8 mouse cellular contexts compared by ENCODE assay signal in the genomic region with DNA sequence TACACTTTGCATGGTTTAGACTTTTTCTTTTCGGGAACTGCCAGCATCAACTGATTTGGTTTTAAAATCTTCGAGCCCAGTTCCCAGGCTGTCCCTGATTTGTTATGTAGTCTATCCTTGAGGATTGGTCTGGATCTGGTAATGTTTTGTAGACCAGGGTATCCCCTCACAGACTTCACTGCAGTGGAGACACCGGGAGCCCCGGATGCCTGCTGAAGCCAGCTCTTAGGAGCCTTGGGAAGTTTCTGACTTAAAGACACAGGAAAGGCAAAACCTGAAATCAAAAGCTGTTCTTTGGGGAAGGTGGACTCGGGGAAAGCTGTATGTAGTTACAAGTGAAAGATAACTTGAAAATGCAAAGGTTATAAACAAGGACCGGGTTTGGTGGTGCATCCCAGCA.
A peak's percentile ranks its signal among the peaks of the same experiment; 100 is the strongest.
DNase-seq lines count a peak whose midpoint lies in the region; ATAC-seq and TF ChIP-seq lines count a peak whose summit lies in the region.

No protein-coding gene starts in this region.

- ATAC-seq in liver, postnatal 0 days, result no peak
- no peak for ATAC-seq in CD4-positive, CD25-positive, alpha-beta regulatory T cell, adult 4 months

- H3K36me3 ChIP-seq in embryonic facial prominence, embryonic 10.5 days (replicated peaks), result no peaks in the 10 kb centered on the region
- H3K36me3 ChIP-seq in liver, postnatal 0 days (replicated peaks; ENCODE audit: insufficient read depth, low read length), result no peaks in the 10 kb centered on the region
- H3K36me3 ChIP-seq in thymus, adult 2 months (ENCODE audit: control insufficient read depth, insufficient read depth, low read length), result no peaks in the 10 kb centered on the region

- H3K9ac ChIP-seq in liver, postnatal 0 days (replicated peaks), result no peak overlapping the region

- DNase-seq in gastrocnemius, adult 2 months, result peak; percentile 24
- DNase-seq in gastrocnemius, adult 18-20 months (ENCODE audit: low spot score), result no peak
- DNase-seq in embryonic facial prominence, embryonic 10.5 days (ENCODE audit: low spot score), result no peak
- peak; percentile 7 for DNase-seq in heart, postnatal 4 days
- no peak for DNase-seq in liver, postnatal 0 days
- DNase-seq in thymus, adult 2 months, result no peak
- no peak for DNase-seq in adipocyte (ENCODE audit: low spot score)

- 39% methylated on average over 6 of the region's 6 CpGs for WGBS in embryonic facial prominence, embryonic 10.5 days
- WGBS in liver, postnatal 0 days (ENCODE audit: insufficient replicate concordance), result 23% methylated on average over 6 of the region's 6 CpGs
- WGBS in thymus, adult 2 months, result 11% methylated on average over 6 of the region's 6 CpGs

- peak overlapping the region; percentile 80 for H3K4me3 ChIP-seq in gastrocnemius, adult 2 months
- peak overlapping the region; percentile 54; the same call in 1 of the 2 replicates for H3K4me3 ChIP-seq in embryonic facial prominence, embryonic 10.5 days
- H3K4me3 ChIP-seq in liver, postnatal 0 days (ENCODE audit: low read depth, low read length), result peak overlapping the region; percentile 60
- no peak overlapping the region for H3K4me3 ChIP-seq in thymus, adult 2 months (ENCODE audit: control insufficient read depth, insufficient read depth, low read length)

- H3K9me3 ChIP-seq in embryonic facial prominence, embryonic 10.5 days, result no peaks in the 10 kb centered on the region
- H3K9me3 ChIP-seq in liver, postnatal 0 days (ENCODE audit: low read length), result no peaks in the 10 kb centered on the region

- H3K27me3 ChIP-seq in embryonic facial prominence, embryonic 10.5 days (replicated peaks; ENCODE audit: low read depth, poor library complexity, severe bottlenecking), result peaks cover 20% of the 10 kb centered on the region
- no peaks in the 10 kb centered on the region for H3K27me3 ChIP-seq in liver, postnatal 0 days (ENCODE audit: insufficient read depth, low read length)
- no peaks in the 10 kb centered on the region; the same call in 1 of the 2 replicates for H3K27me3 ChIP-seq in thymus, adult 2 months (ENCODE audit: control insufficient read depth, insufficient read depth, low read length)

- H3K27ac ChIP-seq in gastrocnemius, adult 2 months, result peak overlapping the region; percentile 83
- H3K27ac ChIP-seq in embryonic facial prominence, embryonic 10.5 days (replicated peaks), result no peak overlapping the region
- no peak overlapping the region for H3K27ac ChIP-seq in liver, postnatal 0 days (ENCODE audit: low read depth)
- H3K27ac ChIP-seq in thymus, adult 2 months (ENCODE audit: control insufficient read depth, insufficient read depth, low read length), result no peak overlapping the region

- TF ChIP-seq POLR2A in thymus, adult 2 months (IDR thresholded peaks at IDR 0.05; ENCODE audit: control insufficient read depth, extremely low read depth, insufficient read depth, low read length, poor library complexity), result no peak

- no peak for TF ChIP-seq CTCF in gastrocnemius, adult 2 months (IDR thresholded peaks at IDR 0.05)
- no peak for TF ChIP-seq CTCF in liver, postnatal 0 days (IDR thresholded peaks at IDR 0.05; ENCODE audit: low read depth)
- TF ChIP-seq CTCF in thymus, adult 2 months (IDR thresholded peaks at IDR 0.05; ENCODE audit: borderline replicate concordance, control insufficient read depth, extremely low read depth, insufficient read depth, low read length, poor library complexity), result no peak

- peaks cover 19% of the 10 kb centered on the region for H3K4me1 ChIP-seq in embryonic facial prominence, embryonic 10.5 days
- no peaks in the 10 kb centered on the region; the same call in 1 of the 2 replicates for H3K4me1 ChIP-seq in liver, postnatal 0 days (ENCODE audit: insufficient read depth)
- no peaks in the 10 kb centered on the region for H3K4me1 ChIP-seq in thymus, adult 2 months (replicated peaks; ENCODE audit: control insufficient read depth, insufficient read depth, low read length)

- intact Hi-C loops in gastrocnemius, adult 2 months (cut with DNase I), result no loop called here

- peak overlapping the region; percentile 72 for H3K4me2 ChIP-seq in liver, postnatal 0 days (ENCODE audit: low read depth, low read length)

- TF ChIP-seq EP300 in liver, postnatal 0 days (IDR thresholded peaks at IDR 0.05; ENCODE audit: low read depth), result no peak

Comparison
In these comparisons a context has a peak if more than half of its experiments do, and no peak if none do; other contexts are left out.
1. DNase-seq: peak in gastrocnemius, adult 2 months (single experiment) and heart, postnatal 4 days (single experiment); none in gastrocnemius, adult 18-20 months (single experiment), embryonic facial prominence, embryonic 10.5 days (single experiment), liver, postnatal 0 days (single experiment), thymus, adult 2 months (single experiment) and adipocyte (single experiment).